Mouse (Mus musculus) liver, postnatal 0 days (tissue): Measurements from ENCODE around the gene Gucd1.

Experiments
- CTCF ChIP-seq: sonication (generic); IDR thresholded peaks from 2 replicates; pipeline ENCODE4 v1.5.1; 2016; ENCODE audit warnings: antibody characterized with exemption, low read depth
- EP300 ChIP-seq: IDR thresholded peaks from 2 replicates; pipeline ENCODE4 v1.6.1; 2016; ENCODE audit warnings: antibody characterized with exemption, low read depth, mild to moderate bottlenecking

DNA sequence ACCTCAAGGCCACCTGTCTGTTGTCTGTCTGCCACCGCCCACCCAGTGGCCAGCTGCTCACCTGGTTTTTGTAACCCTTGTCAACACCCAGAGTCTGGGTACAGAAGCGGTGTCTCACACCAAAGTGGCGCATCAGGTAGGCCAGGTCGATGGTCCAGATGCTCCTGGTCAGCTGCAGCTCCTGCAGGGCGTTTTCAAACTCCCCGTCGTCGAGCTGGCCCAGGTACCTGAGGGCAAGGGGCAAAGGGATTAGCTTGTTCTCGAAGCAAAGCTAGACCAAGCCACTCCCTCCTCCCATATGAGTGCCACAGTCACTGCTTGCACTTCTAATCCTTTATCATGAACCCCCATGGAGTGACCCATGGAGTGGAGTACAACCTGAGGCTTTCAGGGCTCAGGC is 6.7 kb downstream of the Gucd1 start:
- TF ChIP-seq CTCF (no peak), EP300 (no peak)
